Mouse (Mus musculus) layer of hippocampus, adult 2 months (tissue): ENCODE data around the gene Cracr2b. TPM values are rescaled to one million over a fixed set of nuclear protein-coding genes. Genes with fewer than 3 reads are reported as not detected.

Experiments
- DNase-seq, 2 experiments: peaks; one replicate each; pipeline ENCODE4 v3.0.0; 2022; ENCODE audit warnings: low spot score in 2 of 2
- H3K27ac ChIP-seq: fragments of 200-600 bp; 2 replicates; pipeline ENCODE4 v1.8.1; 2022
- H3K4me3 ChIP-seq: fragments of 200-600 bp; 2 replicates; pipeline ENCODE4 v1.8.1; 2022; ENCODE audit warnings: mild to moderate bottlenecking
- CTCF ChIP-seq: fragments of 200-600 bp; conservative IDR thresholded peaks from 2 replicates; pipeline ENCODE4 v1.8.1; 2022; ENCODE audit warnings: antibody characterized with exemption, mild to moderate bottlenecking, moderate library complexity
- total RNA-seq, 2 experiments: library from RNA; stranded (reverse); gene quantifications; 2 replicates each; pipeline ENCODE4 v1.2.3; 2021

The Cracr2b gene
- total RNA-seq, 2 experiments from 2014 or later = 4.1 to 6.7 TPM

DNA sequence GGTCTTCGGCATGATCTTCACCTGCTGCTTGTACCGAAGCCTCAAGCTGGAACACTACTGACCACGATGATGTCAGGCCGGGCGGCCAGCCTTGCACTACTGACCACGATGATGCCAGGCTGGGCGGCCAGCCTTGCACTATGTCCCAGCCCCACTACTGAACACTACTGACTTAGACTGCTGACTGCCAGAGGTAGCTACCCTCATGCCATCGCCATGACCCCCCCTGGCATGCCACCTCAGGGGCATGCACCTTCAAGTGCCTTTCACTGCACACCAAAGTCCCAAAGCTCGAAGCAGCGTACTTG lies 9.7 kb downstream of the Cracr2b start:
- Histone ChIP-seq H3K27ac (no peak overlapping the region), H3K4me3 (no peak overlapping the region)
- DNase-seq = no peak
- no peak for TF ChIP-seq CTCF

DNA sequence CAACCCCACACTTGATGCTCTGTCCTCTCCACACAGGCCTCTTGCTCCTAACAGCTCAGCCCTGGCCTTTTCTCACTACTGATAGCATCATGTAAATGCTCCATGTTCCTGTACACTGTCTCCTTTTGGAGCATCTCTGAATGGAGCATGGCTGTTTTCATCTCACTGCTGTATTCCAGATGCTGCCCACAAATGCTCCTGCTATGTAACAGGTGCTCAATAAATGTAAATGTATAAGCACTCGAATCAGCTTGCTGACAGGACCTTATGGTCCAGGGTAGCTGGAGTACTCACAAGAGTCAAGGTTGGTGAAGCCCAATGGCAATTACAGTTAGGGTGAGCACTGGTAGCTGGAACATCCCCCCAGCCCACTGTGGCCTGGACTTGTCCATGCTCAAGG lies 10.3 kb downstream of the Cracr2b start:
- Histone ChIP-seq H3K27ac (no peak overlapping the region), H3K4me3 (no peak overlapping the region)
- TF ChIP-seq CTCF = no peak
- no peak for DNase-seq

DNA sequence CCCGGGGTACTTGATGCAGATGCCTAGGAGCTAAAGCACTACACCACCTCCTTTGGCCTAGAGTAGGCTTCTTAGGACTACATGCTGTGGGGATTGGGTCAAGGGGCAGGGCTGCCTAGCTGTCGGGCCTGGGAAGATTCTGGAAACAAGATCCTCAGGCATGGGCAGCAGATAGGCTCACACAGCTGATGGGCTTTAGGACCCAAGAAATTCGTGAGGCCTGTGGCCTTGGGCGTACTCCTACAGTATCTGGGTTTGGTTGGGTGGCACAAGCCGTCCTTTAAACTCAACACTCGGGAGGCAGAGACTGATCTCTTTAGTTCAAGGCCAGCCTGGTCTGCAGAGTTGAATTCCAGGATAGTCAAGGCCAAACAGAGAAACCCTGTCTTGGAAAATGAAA lies 11.3 kb downstream of the Cracr2b start:
- H3K27ac ChIP-seq = no peak overlapping the region
- no peak for DNase-seq
- H3K4me3 ChIP-seq = no peak overlapping the region
- no peak for TF ChIP-seq CTCF

DNA sequence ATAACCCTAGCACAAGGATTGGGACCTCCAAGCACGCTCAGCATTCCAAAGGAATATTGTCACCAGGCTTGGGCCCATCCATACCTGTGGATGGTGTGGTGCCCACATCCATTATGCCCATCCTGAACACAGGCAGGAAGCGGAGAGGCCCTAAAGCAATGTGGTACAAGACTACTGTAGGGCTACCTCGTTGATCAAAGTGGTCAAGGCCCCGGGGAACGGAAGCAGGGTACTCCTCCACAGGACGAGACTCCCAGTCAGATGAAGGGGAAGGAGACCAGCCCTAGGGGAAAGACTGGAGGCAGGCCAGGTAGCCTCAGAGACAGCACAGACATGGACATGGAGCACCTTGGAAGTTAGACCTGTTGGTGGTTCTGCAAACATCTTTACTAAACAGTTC lies 11.9 kb downstream of the Cracr2b start:
- no peak for DNase-seq
- TF ChIP-seq CTCF = no peak
- Histone ChIP-seq H3K27ac (no peak overlapping the region), H3K4me3 (no peak overlapping the region)

DNA sequence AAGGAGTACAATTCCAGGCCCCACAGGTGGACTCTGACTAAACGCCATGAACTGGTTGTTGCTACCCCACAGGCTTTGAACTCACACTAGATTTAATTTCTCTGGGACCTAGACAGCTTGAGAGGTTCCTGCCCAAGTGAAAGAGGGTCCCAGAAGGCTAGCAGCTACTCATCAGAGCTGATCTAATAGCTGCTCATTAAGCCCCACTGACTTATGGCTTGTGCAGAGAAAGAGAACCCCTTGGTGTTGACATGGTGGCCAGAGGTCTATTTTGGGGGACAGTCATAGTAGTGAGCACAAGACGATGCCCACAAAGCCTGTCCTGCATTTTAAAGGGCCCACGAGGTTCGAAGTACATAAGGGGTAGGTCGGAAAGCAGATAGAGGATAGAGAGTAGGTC lies 13.3 kb downstream of the Cracr2b start:
- DNase-seq = no peak
- Histone ChIP-seq H3K27ac (peak overlapping the region; percentile 99; the same call in 1 of the 2 replicates), H3K4me3 (peak overlapping the region; percentile 86)
- no peak for TF ChIP-seq CTCF

- TF ChIP-seq CTCF = 0 out of 2 replicates have a peak, but pooled peaks have one; percentile 17
- H3K27ac ChIP-seq = peak within 1 kb of the TSS; percentile 99
- peak; percentile 69 to 75 for DNase-seq
- H3K4me3 ChIP-seq = peak within 1 kb of the TSS; percentile 86
These were observed 14.3 kb downstream of the Cracr2b start, which contains the start of the genes Polr2l and Tspan4 for GRCm38 (mm10) chr7:141475011-141475804. Gene Polr2l (minus strand): TSS chr7:141475132. Gene Tspan4 (plus strand): TSS chr7:141475240.

- Histone ChIP-seq H3K27ac (peak overlapping the region; percentile 99), H3K4me3 (peak overlapping the region; percentile 86)
- TF ChIP-seq CTCF = no peak
- DNase-seq = no peak
These were observed 14.9 kb downstream of the Cracr2b start for GRCm38 (mm10) chr7:141475805-141476158.

DNA sequence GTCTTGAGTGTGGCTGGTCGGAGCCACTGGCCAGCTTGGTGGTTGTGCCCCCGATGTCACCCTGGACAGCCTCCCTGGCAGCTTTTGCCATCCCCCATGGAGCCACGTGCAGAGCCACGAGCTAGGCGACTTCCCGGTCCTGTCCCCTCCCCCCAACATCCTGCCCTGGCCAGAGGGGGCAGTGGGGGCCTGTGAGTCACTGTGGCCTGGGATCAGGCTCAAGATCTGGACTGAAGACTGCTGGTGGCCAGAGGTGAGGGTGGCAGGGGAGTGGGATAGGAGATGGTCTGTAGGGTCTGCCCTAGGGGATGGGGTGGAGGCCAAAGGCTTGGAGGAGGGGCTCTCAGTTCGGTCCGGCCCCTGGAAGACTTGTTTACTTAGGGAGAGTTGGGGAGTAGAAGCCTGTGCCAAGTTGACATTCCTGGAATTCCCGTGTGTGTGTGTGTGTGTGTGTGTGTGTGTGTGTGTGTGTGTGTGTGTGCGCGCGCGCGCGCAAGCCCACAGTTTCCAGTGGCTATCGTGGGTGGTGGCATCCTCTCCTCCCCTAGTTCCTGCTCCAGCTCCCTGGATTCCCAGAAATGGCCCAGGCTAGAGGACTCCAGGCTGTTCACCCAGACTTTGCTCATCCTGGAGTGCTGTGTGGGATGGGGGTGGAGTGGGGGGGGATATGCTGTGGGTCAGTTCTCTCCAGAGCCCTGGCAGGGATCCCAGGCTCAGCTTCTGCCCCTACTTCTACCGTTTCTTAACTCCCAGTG lies 15.5 kb downstream of the Cracr2b start:
- TF ChIP-seq CTCF = peak; percentile 41
- H3K27ac ChIP-seq = peak overlapping the region; percentile 99
- peak overlapping the region; percentile 86 for H3K4me3 ChIP-seq
- DNase-seq = no peak

DNA sequence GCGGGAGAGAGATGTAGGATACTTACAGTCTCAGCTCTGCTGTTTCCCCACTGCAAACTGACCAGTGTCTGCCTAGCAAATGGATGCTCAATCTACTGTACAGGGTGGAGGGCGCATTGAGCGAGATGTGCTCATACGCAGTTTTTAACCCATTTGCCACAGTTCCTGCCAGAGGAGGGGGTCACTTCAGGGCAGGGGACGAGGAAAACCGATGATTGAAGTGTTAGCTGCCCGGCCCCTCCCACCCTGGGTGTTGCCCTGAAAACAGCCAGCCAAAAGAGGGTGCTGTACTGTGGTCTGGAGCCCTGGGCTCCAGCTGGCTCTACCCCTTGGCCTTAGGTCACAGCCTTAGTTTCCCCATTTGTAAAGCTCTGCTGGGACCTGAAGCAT lies 16.1 kb downstream of the Cracr2b start:
- peak overlapping the region; percentile 28; the same call in 1 of the 2 replicates for H3K4me3 ChIP-seq
- peak overlapping the region; percentile 71; the same call in 1 of the 2 replicates for H3K27ac ChIP-seq
- TF ChIP-seq CTCF = no peak
- no peak for DNase-seq

- no peak for TF ChIP-seq CTCF
- no peak for DNase-seq
- H3K27ac ChIP-seq = peak overlapping the region; percentile 71; the same call in 1 of the 2 replicates
- no peak overlapping the region; the same call in 1 of the 2 replicates for H3K4me3 ChIP-seq
These were observed 16.8 kb downstream of the Cracr2b start for GRCm38 (mm10) chr7:141477578-141478269.

GRCm38 (mm10) chr7:141478270-141478748 lies 17.4 kb downstream of the Cracr2b start:
- Histone ChIP-seq H3K27ac (peak overlapping the region; percentile 28; the same call in 1 of the 2 replicates), H3K4me3 (no peak overlapping the region)
- no peak for DNase-seq
- TF ChIP-seq CTCF = no peak

- peak; percentile 94 for TF ChIP-seq CTCF
- H3K27ac ChIP-seq = no peak overlapping the region
- DNase-seq = peak; percentile 74
- H3K4me3 ChIP-seq = no peak overlapping the region; the same call in 1 of the 2 replicates
These were observed 20.1 kb downstream of the Cracr2b start for GRCm38 (mm10) chr7:141480842-141481497.
